Mouse (Mus musculus) liver, adult 2 months (tissue): ENCODE measurements at regions not wholly inside any gene's neighbourhood (a gene's known extent, or its start where the extent isn't known, plus 50 kb on each side); places are given as distances from the start of the nearest gene placed in this dataset.

Experiments
- CTCF ChIP-seq: fragments of 200-500 bp; IDR thresholded peaks from 2 replicates; pipeline ENCODE4 v1.5.1; 2011; ENCODE audit warnings: low read depth, low read length, control low read depth
- POLR2A ChIP-seq: fragments of 200-500 bp; IDR thresholded peaks from 2 replicates; pipeline ENCODE4 v1.6.1; 2011; ENCODE audit warnings: low read length, control low read depth; ENCODE audit not compliant: insufficient read depth; ENCODE audit errors: extremely low read depth

- TF ChIP-seq POLR2A, result no peak
- no peak for TF ChIP-seq CTCF
Measured at GRCm38 (mm10) chr7:117226294-117226693, 154.5 kb upstream of the Xylt1 start.
